Mouse (Mus musculus): ENCODE results near the gene Cacna2d2.
A peak's percentile ranks its signal among the peaks of the same experiment; 100 is the strongest.
"Not testable (repeated sequence)": the region's sequence is repeated elsewhere in the genome, so short reads cannot be mapped to it uniquely, and the experiment has no call there.

The Cacna2d2 gene

DNA sequence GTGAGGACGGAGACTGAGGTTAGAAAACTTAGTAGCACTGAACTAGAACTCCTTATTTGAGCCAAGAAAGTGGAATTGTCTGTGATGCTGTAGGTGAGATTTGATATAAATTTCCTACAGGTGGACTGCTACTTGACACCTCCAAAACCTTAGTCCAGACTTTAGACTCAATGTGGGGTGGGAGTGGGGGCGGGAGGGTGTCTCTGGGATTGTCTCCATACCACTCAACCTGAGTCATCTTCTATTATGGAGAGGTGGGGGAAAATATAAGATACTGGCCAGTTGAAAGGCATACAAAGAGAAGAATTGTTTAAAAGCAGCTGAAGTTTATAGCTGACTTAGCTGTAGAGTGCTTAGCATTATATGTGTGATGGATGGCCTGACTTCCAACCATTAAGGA lies 156.3 kb downstream of the Cacna2d2 start:
- DNase-seq (ENCODE audit: low spot score) = no peak

DNA sequence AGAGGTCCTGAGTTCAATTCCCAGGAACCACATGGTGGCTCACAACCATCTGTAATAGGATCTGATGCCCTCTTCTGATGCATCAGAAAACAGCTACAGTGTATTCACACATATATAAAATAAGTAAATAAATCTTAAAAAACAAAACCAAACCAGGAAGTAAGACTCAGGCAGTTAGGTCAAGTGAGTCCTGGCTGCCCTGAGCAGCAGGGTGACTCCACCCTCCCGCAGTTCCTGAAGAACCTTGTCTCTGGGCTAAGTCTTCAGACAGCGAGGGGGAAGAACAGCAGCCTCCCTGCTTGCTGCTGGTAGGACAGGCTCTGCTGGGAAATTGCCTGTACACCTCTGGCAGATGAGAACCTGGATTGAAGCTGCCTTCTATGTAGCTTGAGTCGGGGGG lies 156.9 kb downstream of the Cacna2d2 start:
- no peak for DNase-seq (ENCODE audit: low spot score)

GRCm38 (mm10) chr9:107563029-107563581 lies 163.7 kb downstream of the Cacna2d2 start, which contains the start of gene Tusc2:
Tusc2 (plus strand) TSS chr9:107563255.
- peak; percentile 96 for DNase-seq (ENCODE audit: low spot score)

DNA sequence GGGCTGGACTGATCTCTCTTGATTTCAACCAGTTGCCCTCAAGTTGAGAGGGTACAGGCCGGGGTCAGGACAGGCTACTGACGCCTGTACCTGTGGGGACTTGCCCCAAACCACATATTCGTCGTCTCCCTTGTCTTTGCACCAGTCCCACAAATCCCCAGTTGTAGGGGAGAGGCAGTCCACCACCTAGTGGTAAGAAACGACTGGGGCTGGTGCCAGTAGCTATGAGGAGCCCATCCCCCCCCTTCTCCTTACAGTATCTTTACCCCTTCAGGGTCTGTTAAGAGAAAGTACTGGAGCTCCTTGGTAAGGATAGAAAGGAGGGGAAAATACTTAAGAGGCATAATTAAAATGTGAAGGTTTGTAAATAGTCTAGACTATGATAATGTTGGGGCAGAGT lies 166.1 kb downstream of the Cacna2d2 start:
- DNase-seq (ENCODE audit: low spot score) = peak; percentile 34

GRCm38 (mm10) chr9:107566041-107566709 lies 166.8 kb downstream of the Cacna2d2 start:
- DNase-seq (ENCODE audit: low spot score) = peak; percentile 78

DNA sequence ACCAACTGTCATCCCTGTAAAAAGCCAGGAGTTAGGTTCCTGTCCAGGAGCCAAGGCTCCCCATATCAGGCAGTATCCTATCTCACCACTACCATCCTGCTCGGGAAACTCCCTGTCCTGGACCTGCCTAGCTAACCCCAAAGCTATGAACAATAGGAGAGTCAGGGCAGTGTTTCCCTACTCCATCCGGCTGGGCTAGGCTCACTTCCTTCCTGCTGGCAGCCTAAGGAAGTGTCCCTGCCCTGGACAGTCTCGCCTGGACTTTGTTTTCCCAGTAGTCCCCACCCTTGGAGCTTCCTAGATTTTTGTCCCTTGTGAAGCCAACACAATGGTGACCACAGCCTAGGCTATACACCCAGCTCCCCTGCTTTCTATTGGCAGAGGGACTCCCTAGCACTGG lies 167.4 kb downstream of the Cacna2d2 start:
- no peak for DNase-seq (ENCODE audit: low spot score)

GRCm38 (mm10) chr9:107567702-107568319 lies 168.4 kb downstream of the Cacna2d2 start, which contains the start of gene Hyal2:
Hyal2 (plus strand) TSS chr9:107567945.
- no peak for DNase-seq (ENCODE audit: low spot score)

DNA sequence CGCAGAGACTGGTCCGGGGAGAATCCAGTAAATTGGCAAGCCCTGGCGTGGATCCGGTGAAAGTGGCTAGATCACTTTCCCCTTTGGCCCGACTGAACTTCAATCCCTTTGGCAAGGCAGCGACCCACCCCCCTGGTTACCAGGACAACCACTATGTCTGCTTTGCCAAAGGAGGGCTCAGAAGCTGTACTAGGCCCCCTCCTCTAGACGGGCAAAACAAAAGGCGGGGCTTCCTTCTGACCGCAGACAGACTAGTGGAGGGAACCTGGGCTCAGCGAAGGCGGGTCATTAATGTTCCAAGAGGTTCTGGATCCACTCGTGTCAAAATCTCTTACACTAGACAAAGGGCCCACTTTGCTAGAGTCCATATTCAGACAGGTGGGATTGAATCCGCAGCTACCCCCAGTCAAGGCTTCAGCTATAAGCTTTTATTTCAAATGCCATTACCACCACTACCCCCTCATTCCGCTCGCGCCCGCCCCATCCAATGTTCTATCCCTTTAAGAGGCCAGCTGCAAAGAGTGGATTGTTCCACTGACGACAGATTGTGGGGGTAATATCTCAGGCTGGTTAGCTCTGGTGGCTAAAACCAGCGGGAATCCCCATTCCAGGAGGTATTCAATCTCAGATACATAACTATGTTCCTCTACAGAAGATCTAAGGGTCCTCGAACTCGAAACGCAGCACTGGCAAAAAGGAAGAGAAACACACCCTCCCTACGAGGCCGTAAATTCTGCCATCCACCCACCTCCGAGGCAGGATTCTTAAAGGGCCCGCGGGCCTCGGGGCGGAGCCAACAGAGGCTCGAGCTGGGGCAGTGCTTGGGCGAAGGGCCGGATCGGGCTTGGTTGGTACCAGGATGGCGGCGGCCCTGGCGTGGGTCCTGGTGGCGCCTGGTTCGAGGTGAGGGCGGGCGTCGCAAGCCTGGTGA lies 169.2 kb downstream of the Cacna2d2 start:
- peak; percentile 90 for DNase-seq (ENCODE audit: low spot score)

GRCm38 (mm10) chr9:107569270-107569669 lies 169.9 kb downstream of the Cacna2d2 start:
- DNase-seq (ENCODE audit: low spot score) = peak; percentile 46

DNA sequence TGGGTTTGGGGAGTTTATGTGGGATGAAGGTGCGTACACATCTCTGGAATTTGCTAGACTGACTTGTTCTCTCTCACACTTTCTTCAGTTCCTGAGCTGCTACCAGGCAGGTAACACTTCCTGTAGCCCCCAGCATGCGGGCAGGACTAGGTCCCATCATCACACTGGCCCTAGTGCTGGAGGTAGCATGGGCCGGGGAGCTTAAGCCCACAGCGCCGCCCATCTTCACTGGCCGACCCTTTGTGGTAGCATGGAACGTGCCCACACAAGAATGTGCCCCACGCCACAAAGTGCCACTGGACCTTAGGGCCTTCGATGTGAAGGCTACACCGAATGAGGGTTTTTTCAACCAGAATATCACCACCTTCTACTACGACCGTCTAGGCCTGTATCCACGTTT lies 170.6 kb downstream of the Cacna2d2 start:
- DNase-seq (ENCODE audit: low spot score) = no peak

GRCm38 (mm10) chr9:107570845-107571244 lies 171.4 kb downstream of the Cacna2d2 start:
- DNase-seq (ENCODE audit: low spot score) = no peak

GRCm38 (mm10) chr9:107571534-107572326 lies 172.3 kb downstream of the Cacna2d2 start:
- no peak for DNase-seq (ENCODE audit: low spot score)

DNA sequence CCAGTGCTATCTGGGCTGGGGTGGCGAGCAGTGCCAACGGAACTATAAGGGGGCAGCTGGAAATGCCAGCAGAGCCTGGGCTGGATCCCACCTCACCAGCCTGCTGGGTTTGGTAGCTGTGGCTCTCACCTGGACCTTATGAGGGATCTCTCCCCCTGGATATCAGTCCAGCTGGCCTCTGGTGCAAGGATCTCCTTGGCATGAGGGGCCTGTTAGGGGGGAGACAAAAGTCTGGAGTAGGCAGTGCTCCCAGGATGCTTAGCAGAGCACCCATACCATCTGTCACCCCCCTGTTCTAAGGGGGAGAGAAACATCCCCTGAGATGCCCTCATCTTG lies 172.9 kb downstream of the Cacna2d2 start:
- no peak for DNase-seq (ENCODE audit: low spot score)

DNA sequence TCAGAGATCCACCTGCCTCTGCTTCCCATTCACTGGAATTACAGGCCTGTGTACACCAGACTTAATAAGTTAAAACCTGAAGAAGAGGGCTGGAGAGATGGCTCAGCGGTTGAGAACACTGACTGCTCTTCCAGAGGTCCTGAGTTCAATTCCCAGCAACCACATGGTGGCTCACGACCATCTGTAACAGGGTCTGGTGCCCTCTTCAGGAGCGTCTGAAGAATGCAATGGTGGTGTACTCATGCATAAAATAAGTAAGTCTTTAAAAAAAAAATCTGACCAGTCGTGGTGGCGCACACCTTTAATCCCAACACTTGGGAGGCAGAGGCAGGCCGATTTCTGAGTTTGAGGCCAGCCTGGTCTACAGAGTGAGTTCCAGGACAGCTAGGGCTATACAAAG lies 174.4 kb downstream of the Cacna2d2 start:
- DNase-seq (ENCODE audit: low spot score) = not testable (repeated sequence)

GRCm38 (mm10) chr9:107575579-107576356 lies 176.4 kb downstream of the Cacna2d2 start:
- DNase-seq (ENCODE audit: low spot score) = no peak

GRCm38 (mm10) chr9:107576357-107577107 lies 177.1 kb downstream of the Cacna2d2 start, which contains the start of gene Hyal1:
Hyal1 (plus strand) TSS chr9:107576927.
- no peak for DNase-seq (ENCODE audit: low spot score)

DNA sequence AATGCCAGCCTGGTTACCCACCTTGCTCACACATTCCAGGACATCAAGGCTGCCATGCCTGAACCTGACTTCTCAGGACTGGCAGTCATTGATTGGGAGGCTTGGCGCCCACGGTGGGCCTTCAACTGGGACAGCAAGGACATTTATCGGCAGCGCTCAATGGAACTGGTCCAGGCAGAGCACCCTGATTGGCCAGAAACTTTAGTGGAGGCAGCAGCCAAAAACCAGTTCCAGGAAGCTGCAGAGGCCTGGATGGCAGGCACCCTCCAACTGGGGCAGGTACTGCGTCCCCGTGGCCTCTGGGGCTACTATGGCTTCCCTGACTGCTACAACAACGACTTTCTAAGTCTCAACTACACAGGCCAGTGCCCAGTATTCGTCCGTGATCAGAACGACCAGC lies 178.5 kb downstream of the Cacna2d2 start:
- DNase-seq (ENCODE audit: low spot score) = no peak

DNA sequence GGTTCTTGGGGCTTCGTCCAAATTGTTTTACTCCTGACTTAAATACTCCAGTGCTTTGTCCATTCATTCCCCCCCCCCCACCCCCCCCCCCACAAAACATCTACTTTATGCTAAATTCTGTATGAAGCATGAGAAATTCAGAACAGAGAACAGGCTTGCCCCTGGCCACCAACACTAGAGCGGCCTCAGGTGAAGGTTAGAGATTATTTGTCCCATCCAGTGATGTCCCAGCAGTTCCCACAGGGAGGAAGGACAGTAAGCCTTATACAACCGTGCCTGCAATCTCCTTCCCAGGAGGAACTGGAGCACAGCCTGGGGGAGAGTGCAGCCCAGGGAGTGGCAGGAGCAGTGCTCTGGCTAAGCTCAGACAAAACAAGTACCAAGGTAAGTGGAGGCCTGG lies 179.2 kb downstream of the Cacna2d2 start, which contains the start of gene Naa80:
Gene Naa80 (plus strand): TSS at position 301 of the 400 bp plus-strand sequence.
- no peak for DNase-seq (ENCODE audit: low spot score)

Measured in MN1 (cell line).